8 mouse cellular contexts compared by ENCODE assay signal in the genomic region with DNA sequence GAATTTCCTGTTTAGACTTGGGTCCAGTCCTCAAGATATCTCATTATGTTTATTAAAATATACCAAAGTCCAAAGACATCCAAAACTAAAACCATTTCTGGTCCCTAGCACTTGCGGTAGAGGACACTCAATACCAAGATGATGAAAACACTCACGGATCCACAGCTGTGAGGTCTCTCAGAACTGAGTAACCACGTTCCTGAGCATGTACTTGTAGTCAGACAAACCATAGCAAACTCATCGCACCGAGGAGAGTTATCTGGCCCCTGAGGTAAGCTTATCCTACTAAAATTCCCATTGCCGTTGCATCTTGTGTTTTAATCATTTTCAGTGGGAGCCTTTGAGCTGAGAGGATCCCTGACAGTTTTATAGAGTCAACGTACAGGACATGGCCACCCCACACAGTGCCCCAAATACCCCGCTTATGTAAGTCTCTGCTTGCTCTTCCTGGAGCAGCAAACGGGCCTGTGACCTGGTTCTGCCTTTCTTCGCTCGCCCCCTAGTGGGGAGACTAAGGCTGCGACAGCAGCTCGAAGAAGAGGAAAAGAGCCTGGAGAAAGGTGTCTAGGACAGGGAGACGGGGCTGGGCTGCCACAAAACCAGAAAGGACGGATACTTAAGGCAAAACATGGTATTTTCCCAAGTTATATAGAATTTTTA.
DNase-seq lines count a peak whose midpoint lies in the region; ATAC-seq and TF ChIP-seq lines count a peak whose summit lies in the region.

No protein-coding gene starts in this region.

- no peaks in the 10 kb centered on the region for H3K27me3 ChIP-seq in embryonic facial prominence, embryonic 15.5 days

- no peak overlapping the region for H3K4me2 ChIP-seq in embryonic facial prominence, embryonic 15.5 days (replicated peaks)

- H3K36me3 ChIP-seq in embryonic facial prominence, embryonic 15.5 days = no peaks in the 10 kb centered on the region

- 22% methylated on average over 15 of the region's 15 CpGs for WGBS in embryonic facial prominence, embryonic 15.5 days
- WGBS in lung, adult 2 months = 24% methylated on average over 15 of the region's 15 CpGs
- WGBS in olfactory bulb, adult 2 months = 13% methylated on average over 15 of the region's 15 CpGs

- no peak overlapping the region for H3K27ac ChIP-seq in embryonic facial prominence, embryonic 15.5 days (replicated peaks)
- no peak overlapping the region for H3K27ac ChIP-seq in olfactory bulb, adult 2 months (ENCODE audit: insufficient read depth, low read depth, low read length)

- no peak overlapping the region for H3K4me3 ChIP-seq in embryonic facial prominence, embryonic 15.5 days (replicated peaks)
- H3K4me3 ChIP-seq in lung, adult 2 months (replicated peaks; ENCODE audit: extremely low read depth, low read depth, low read length) = no peak overlapping the region
- no peak overlapping the region for H3K4me3 ChIP-seq in olfactory bulb, adult 2 months (ENCODE audit: insufficient read depth, low read depth, low read length)

- no peak overlapping the region for H3K9ac ChIP-seq in embryonic facial prominence, embryonic 15.5 days

- no peaks in the 10 kb centered on the region for H3K9me3 ChIP-seq in embryonic facial prominence, embryonic 15.5 days (replicated peaks)

- H3K4me1 ChIP-seq in embryonic facial prominence, embryonic 15.5 days = peaks cover 23% of the 10 kb centered on the region
- 0 out of 2 replicates have a peak, but pooled peaks cover 2% of the 10 kb centered on the region for H3K4me1 ChIP-seq in lung, adult 2 months (ENCODE audit: control insufficient read depth, insufficient read depth, low read length)
- H3K4me1 ChIP-seq in olfactory bulb, adult 2 months (ENCODE audit: control insufficient read depth, insufficient read depth, low read length) = peaks cover 7% of the 10 kb centered on the region; the same call in 1 of the 2 replicates

- intact Hi-C loops in heart, postnatal 10 days (cut with DNase I) = loop anchor here (1.0 to 5.0 kb wide), 4 partner anchors 166 to 698 kb away; no protein-coding TSS in a partner anchor

- no peak for TF ChIP-seq POLR2A in lung, adult 2 months (IDR thresholded peaks at IDR 0.05; ENCODE audit: borderline replicate concordance, extremely low read depth, low read depth, low read length)
- no peak for TF ChIP-seq POLR2A in olfactory bulb, adult 2 months (IDR thresholded peaks at IDR 0.05; ENCODE audit: insufficient read depth, low read depth, low read length)

- peak; percentile 56; the same call in 1 of the 2 replicates for ATAC-seq in embryonic facial prominence, embryonic 15.5 days (ENCODE audit: insufficient number of reproducible peaks, low FRiP score, low TSS enrichment, low read depth)

- DNase-seq in CD4-positive, CD25-positive, alpha-beta regulatory T cell, adult 2 months (ENCODE audit: low read depth, low spot score) = peak; percentile 72
- peak; percentile 35 to 70 for DNase-seq in adrenal gland, postnatal 4 days (ENCODE audit: low spot score in 2 of 2)
- peak; percentile 90 for DNase-seq in heart, postnatal 10 days
- peak; percentile 89 to 91 for DNase-seq in kidney, postnatal 36 days
- peak; percentile 77 for DNase-seq in lung, adult 2 months
- DNase-seq in thymus, postnatal 10 days (ENCODE audit: low spot score in 2 of 2) = peak; percentile 48 to 80

- peak; percentile 87 for TF ChIP-seq CTCF in lung, adult 2 months (IDR thresholded peaks at IDR 0.05; ENCODE audit: insufficient read depth, low read length)
- peak; percentile 91 for TF ChIP-seq CTCF in olfactory bulb, adult 2 months (IDR thresholded peaks at IDR 0.05; ENCODE audit: insufficient read depth, low read depth, low read length)
